Mouse (Mus musculus) right cerebral cortex, postnatal 36 days (tissue): Measurements from ENCODE around the gene Ptpn21.

Experiments used
- DNase-seq, 2 experiments: peaks; one replicate each; pipeline ENCODE4 v3.0.0; 2022; ENCODE audit warnings: low spot score in 2 of 2, mixed read lengths in 1 of 2

Ptpn21 gene

GRCm38 (mm10) chr12:98668132-98668814 lies 68.9 kb downstream of the Ptpn21 start:
- DNase-seq: peak; percentile 69 to 72

GRCm38 (mm10) chr12:98662617-98663016 lies 74.6 kb downstream of the Ptpn21 start:
- no peak for DNase-seq

- DNase-seq: no peak
Observed at GRCm38 (mm10) chr12:98656873-98657272, 80.3 kb downstream of the Ptpn21 start.

- DNase-seq: no peak
Observed at GRCm38 (mm10) chr12:98644852-98645251, 92.4 kb downstream of the Ptpn21 start.

GRCm38 (mm10) chr12:98628260-98628970 lies 108.8 kb downstream of the Ptpn21 start:
- peak in 1 of 2 experiments; percentile 5 for DNase-seq

GRCm38 (mm10) chr12:98627392-98628259 lies 109.6 kb downstream of the Ptpn21 start, which contains the start of gene Spata7:
TSS of gene Spata7 (plus strand) at chr12:98628157.
- DNase-seq: peak; percentile 83 to 85
